Mouse (Mus musculus) megakaryocyte, embryonic 14.5 days (primary cell): ENCODE data around the gene Smarca1.

Experiments used
- FLI1 ChIP-seq: IDR thresholded peaks from 2 replicates; pipeline ENCODE4 v1.6.1; 2012; ENCODE audit warnings: low read length, inconsistent platforms, mixed read lengths
- GATA1 ChIP-seq: IDR thresholded peaks from 3 replicates; pipeline ENCODE4 v1.6.1; 2012; ENCODE audit warnings: mixed read lengths, low read length, inconsistent platforms, borderline replicate concordance

GRCm38 (mm10) chrX:47916831-47917230, 24.1 kb upstream of the Smarca1 start:
- TF ChIP-seq GATA1 (no peak), FLI1 (no peak)
